Mouse (Mus musculus): Measurements from ENCODE around the gene Vbp1.

- no peak for TF ChIP-seq CTCF (IDR thresholded peaks at IDR 0.05)
- TF ChIP-seq EP300 (IDR thresholded peaks at IDR 0.05) = no peak
Measured at GRCm38 (mm10) chrX:75489886-75490285, 24.2 kb upstream of the Vbp1 start.

Data from lung, postnatal 0 days (tissue).